Mouse (Mus musculus) liver, postnatal 0 days (tissue): ENCODE measurements at regions not wholly inside any gene's neighbourhood (a gene's known extent, or its start where the extent isn't known, plus 50 kb on each side); places are given as distances from the start of the nearest gene placed in this dataset.

Experiments used
- ATAC-seq: fragments of 200-750 bp; cut with Nextera tagmentation; 2 replicates; pipeline ENCODE4 v1.8.0; 2017; ENCODE audit warnings: mild to moderate bottlenecking, moderate library complexity
- DNase-seq: peaks from one replicate; pipeline ENCODE4 v3.0.0-alpha.2; 2016
- H3K27ac ChIP-seq: fragments of 300-500 bp; sonication (generic); 2 replicates; pipeline ENCODE4 v1.5.1; 2014; ENCODE audit warnings: antibody characterized with exemption, moderate library complexity, mild to moderate bottlenecking, low read depth
- H3K27me3 ChIP-seq: fragments of 300-500 bp; sonication (generic); 2 replicates; pipeline ENCODE4 v1.6.1; 2014; ENCODE audit warnings: low read length, control low read depth, mixed read lengths; ENCODE audit not compliant: insufficient read depth
- H3K36me3 ChIP-seq: fragments of 300-500 bp; sonication (generic); replicated peaks from 2 replicates; pipeline ENCODE4 v1.6.1; 2014; ENCODE audit warnings: mild to moderate bottlenecking, control low read depth, low read length, moderate library complexity, mixed read lengths; ENCODE audit not compliant: insufficient read depth
- H3K4me1 ChIP-seq: fragments of 300-500 bp; sonication (generic); 2 replicates; pipeline ENCODE4 v1.6.1; 2014; ENCODE audit warnings: antibody characterized with exemption, mild to moderate bottlenecking, control low read depth; ENCODE audit not compliant: insufficient read depth
- H3K4me2 ChIP-seq: fragments of 300-500 bp; sonication (generic); 2 replicates; pipeline ENCODE4 v1.6.1; 2014; ENCODE audit warnings: low read depth, mild to moderate bottlenecking, low read length, moderate library complexity, mixed read lengths
- H3K4me3 ChIP-seq: fragments of 300-500 bp; sonication (generic); 2 replicates; pipeline ENCODE4 v1.5.1; 2014; ENCODE audit warnings: low read depth, low read length
- H3K9ac ChIP-seq: fragments of 300-500 bp; sonication (generic); replicated peaks from 2 replicates; pipeline ENCODE4 v1.6.1; 2014; ENCODE audit warnings: mild to moderate bottlenecking, moderate library complexity
- H3K9me3 ChIP-seq: fragments of 300-500 bp; sonication (generic); 2 replicates; pipeline ENCODE4 v1.6.1; 2016; ENCODE audit warnings: mild to moderate bottlenecking, control low read depth, low read length, mixed read lengths
- CTCF ChIP-seq: sonication (generic); IDR thresholded peaks from 2 replicates; pipeline ENCODE4 v1.5.1; 2016; ENCODE audit warnings: antibody characterized with exemption, low read depth
- EP300 ChIP-seq: IDR thresholded peaks from 2 replicates; pipeline ENCODE4 v1.6.1; 2016; ENCODE audit warnings: antibody characterized with exemption, low read depth, mild to moderate bottlenecking
- WGBS: fragments of 180-500 bp; shearing (Covaris S2); extraction: QIAGEN DNeasy Blood & Tissue Kit; methylation state at CpG from one replicate; pipeline ENCODE4 v1.1.7; 2014; ENCODE audit not compliant: insufficient replicate concordance; 5-methylcytosine and 5-hydroxymethylcytosine counted together

DNA sequence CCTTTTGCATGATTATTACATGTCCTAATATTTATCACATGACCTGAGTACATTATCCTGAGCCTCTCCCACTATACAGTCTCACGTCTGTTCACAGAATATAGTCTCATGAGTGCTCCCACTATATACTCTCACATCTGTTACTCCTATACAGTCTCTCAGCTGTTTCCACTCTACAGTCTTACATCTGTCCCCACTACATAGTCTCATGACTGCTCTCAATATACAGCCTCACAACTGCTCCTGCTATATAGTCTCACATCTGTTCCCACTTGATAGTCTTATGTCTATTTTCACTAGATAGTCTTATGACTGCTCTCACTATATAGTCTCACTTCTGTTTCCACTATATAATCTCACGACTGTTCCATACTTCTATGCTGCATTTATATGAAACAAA lies 1195.5 kb upstream of the Adgrl2 start:
- no peak overlapping the region for H3K4me3 ChIP-seq
- WGBS = 71% methylated on average over 2 of the region's 2 CpGs
- H3K36me3 ChIP-seq = no peaks in the 10 kb centered on the region
- H3K9me3 ChIP-seq = no peaks in the 10 kb centered on the region
- no peaks in the 10 kb centered on the region for H3K4me1 ChIP-seq
- H3K9ac ChIP-seq = no peak overlapping the region
- no peak for DNase-seq
- no peak overlapping the region for H3K27ac ChIP-seq
- H3K27me3 ChIP-seq = no peaks in the 10 kb centered on the region
- ATAC-seq = no peak
- no peak overlapping the region for H3K4me2 ChIP-seq
- no peak for TF ChIP-seq EP300
- no peak for TF ChIP-seq CTCF

DNA sequence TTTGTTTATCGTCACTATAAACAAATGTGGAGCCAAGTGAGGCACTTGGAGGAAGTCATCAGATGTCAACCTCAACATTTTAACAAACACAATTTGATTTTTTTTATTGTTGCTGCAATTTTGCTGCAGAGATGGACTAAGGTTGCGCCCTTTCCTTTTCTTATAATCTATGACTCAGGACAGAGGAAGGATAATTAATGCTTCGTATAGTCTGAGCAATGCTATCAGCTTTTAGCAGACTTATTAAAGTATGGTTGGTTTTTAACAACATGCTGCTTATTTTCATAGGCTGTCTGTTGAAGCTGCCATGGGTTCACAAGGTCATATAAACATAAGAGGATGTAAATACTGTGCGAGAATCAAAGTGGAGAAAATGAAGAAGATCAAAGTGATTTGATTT lies 1202.8 kb upstream of the Adgrl2 start:
- no peak overlapping the region for H3K4me3 ChIP-seq
- H3K9me3 ChIP-seq = no peaks in the 10 kb centered on the region
- no peak overlapping the region for H3K4me2 ChIP-seq
- DNase-seq = no peak
- no peaks in the 10 kb centered on the region for H3K4me1 ChIP-seq
- no peak overlapping the region for H3K27ac ChIP-seq
- no peaks in the 10 kb centered on the region for H3K27me3 ChIP-seq
- H3K36me3 ChIP-seq = no peaks in the 10 kb centered on the region
- ATAC-seq = no peak
- H3K9ac ChIP-seq = no peak overlapping the region
- 67% methylated on average over 4 of the region's 4 CpGs for WGBS
- TF ChIP-seq EP300 = no peak
- no peak for TF ChIP-seq CTCF

DNA sequence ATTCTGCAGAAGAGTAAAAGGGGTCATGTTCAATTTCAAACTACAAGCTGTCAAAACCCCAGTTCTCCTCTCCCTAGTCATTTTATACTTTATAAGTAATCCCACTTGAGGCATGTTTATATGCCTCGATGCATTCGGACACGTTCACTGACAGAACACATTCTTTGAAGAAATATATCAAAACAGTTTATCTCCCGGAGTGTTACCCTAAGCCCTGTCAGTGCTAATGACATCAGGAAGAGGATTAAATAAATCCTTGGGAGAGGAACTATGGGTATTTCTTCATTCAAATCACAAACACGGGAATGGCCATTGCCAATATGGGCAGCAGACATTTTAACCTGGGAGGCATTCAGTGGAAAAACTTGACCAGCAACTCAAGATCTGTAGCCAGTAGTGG lies 1208.1 kb upstream of the Adgrl2 start:
- TF ChIP-seq EP300 (no peak), CTCF (no peak)
- no peak overlapping the region for H3K4me2 ChIP-seq
- no peak overlapping the region for H3K4me3 ChIP-seq
- DNase-seq (no peak), ATAC-seq (no peak)
- no peaks in the 10 kb centered on the region for H3K4me1 ChIP-seq
- no peaks in the 10 kb centered on the region for H3K27me3 ChIP-seq
- no peak overlapping the region for H3K27ac ChIP-seq
- H3K9ac ChIP-seq = no peak overlapping the region
- no peaks in the 10 kb centered on the region for H3K36me3 ChIP-seq
- 66% methylated on average over 5 of the region's 5 CpGs for WGBS
- no peaks in the 10 kb centered on the region for H3K9me3 ChIP-seq

DNA sequence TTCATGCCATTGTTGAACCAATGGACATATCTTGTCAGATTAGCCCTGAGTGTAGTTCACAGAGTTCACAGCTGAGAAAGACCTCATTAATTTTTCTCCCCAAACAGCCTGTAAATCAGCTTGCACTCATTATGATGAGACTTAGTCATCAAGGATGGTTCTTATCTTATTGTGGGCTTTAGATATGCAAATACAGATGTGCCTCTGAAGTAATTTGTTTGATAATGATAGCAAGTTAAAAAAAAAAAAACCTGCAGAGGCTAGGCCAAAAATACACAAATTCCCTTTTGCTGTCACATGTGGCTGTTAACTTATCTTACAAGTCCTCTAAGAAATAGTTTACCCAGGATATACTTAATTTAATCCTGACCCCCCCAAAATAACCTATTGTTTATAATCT lies 1215.5 kb upstream of the Adgrl2 start:
- no peak overlapping the region for H3K27ac ChIP-seq
- no peaks in the 10 kb centered on the region for H3K36me3 ChIP-seq
- no peak overlapping the region for H3K4me2 ChIP-seq
- H3K9me3 ChIP-seq = no peaks in the 10 kb centered on the region
- H3K9ac ChIP-seq = no peak overlapping the region
- H3K4me1 ChIP-seq = no peaks in the 10 kb centered on the region
- ATAC-seq (no peak), DNase-seq (no peak)
- no peak overlapping the region for H3K4me3 ChIP-seq
- no peaks in the 10 kb centered on the region for H3K27me3 ChIP-seq
- TF ChIP-seq CTCF (no peak), EP300 (no peak)

DNA sequence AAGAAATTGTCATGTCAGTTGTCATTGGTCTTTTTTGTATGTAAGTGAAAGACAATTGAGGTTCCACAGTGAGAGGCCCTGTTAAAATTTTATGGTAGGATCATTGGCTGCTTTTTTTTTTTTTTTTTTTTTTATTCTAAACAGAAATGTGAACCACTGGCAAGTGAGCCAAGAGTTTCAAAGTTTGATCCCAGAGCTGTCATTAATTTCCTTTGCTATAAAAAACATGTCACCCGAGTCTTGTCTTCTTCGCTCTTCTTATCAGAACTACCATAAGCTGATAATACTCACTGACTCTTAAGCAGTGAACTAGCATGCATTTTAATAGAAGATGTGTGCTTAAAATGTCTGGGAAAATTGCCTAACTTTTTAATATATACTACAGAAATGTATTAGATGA lies 1204.4 kb upstream of the Adgrl4 start:
- WGBS = 68% methylated on average over 2 of the region's 2 CpGs
- DNase-seq (no peak), ATAC-seq (no peak)
- H3K27ac ChIP-seq = no peak overlapping the region
- H3K4me2 ChIP-seq = no peak overlapping the region
- H3K9ac ChIP-seq = no peak overlapping the region
- H3K9me3 ChIP-seq = no peaks in the 10 kb centered on the region
- H3K27me3 ChIP-seq = no peaks in the 10 kb centered on the region
- no peaks in the 10 kb centered on the region for H3K36me3 ChIP-seq
- TF ChIP-seq CTCF (no peak), EP300 (no peak)
- no peak overlapping the region for H3K4me3 ChIP-seq
- H3K4me1 ChIP-seq = no peaks in the 10 kb centered on the region

- no peaks in the 10 kb centered on the region for H3K9me3 ChIP-seq
- H3K4me1 ChIP-seq = no peaks in the 10 kb centered on the region
- no peak overlapping the region for H3K27ac ChIP-seq
- DNase-seq (no peak), ATAC-seq (no peak)
- H3K27me3 ChIP-seq = no peaks in the 10 kb centered on the region
- H3K9ac ChIP-seq = no peak overlapping the region
- H3K36me3 ChIP-seq = no peaks in the 10 kb centered on the region
- H3K4me2 ChIP-seq = no peak overlapping the region
- 83% methylated on average over 7 of the region's 7 CpGs for WGBS
- TF ChIP-seq EP300 (no peak), CTCF (no peak)
- H3K4me3 ChIP-seq = no peak overlapping the region
These were observed 1200.6 kb upstream of the Adgrl4 start for GRCm38 (mm10) chr3:150236946-150237600.

GRCm38 (mm10) chr3:150275038-150275437 lies 1162.6 kb upstream of the Adgrl4 start:
- H3K27ac ChIP-seq = no peak overlapping the region
- no peaks in the 10 kb centered on the region for H3K4me1 ChIP-seq
- TF ChIP-seq CTCF = no peak
- TF ChIP-seq EP300 = no peak
- no peaks in the 10 kb centered on the region for H3K9me3 ChIP-seq
- H3K9ac ChIP-seq = no peak overlapping the region
- no peak for ATAC-seq
- H3K4me2 ChIP-seq = no peak overlapping the region
- H3K36me3 ChIP-seq = no peaks in the 10 kb centered on the region
- 83% methylated on average over 2 of the region's 2 CpGs for WGBS
- H3K27me3 ChIP-seq = no peaks in the 10 kb centered on the region
- DNase-seq = no peak
- H3K4me3 ChIP-seq = no peak overlapping the region
